Mouse (Mus musculus): ENCODE data around the gene Olfr358. TPM values are rescaled to one million over a fixed set of nuclear protein-coding genes. Genes with fewer than 3 reads are reported as not detected.

The Olfr358 gene
- total RNA-seq (2023), result not detected

GRCm38 (mm10) chr2:37009235-37009634 is at the start of gene Olfr358:
Gene Olfr358, minus strand, starts transcription at chr2:37009335.

DNA sequence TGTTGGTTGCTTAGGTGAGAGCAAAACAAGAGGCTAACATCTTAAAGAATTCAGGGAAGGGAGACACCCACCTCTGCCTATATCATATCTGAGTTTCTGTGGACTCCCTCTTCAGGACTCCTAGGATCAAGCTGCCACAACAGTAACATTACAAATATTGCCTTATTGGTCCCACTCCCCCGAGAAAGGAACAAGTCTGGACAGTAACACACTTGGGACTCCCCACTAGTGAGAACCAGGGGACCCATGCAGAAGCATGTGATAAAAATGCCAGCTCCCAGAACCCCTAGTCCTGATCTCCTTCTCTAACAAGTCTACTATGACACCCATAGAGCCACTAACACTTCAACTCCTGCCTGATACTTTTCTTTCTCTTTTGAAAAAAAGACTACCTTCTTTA is 15.6 kb downstream of the Olfr358 start, which contains the start of gene Olfr357:
Gene Olfr357 (plus strand): TSS at position 301 of the 400 bp plus-strand sequence.

Other genes with a start within 250 kb of the Olfr358 start
- not detected for gene Olfr348, start 225.1 kb downstream of the Olfr358 start, total RNA-seq (2023)
- not detected for gene Olfr50, start 218.8 kb downstream of the Olfr358 start, total RNA-seq (2023)
- not detected for gene Olfr3, start 192.3 kb downstream of the Olfr358 start, total RNA-seq (2023)
- not detected for gene Olfr350, start 163.0 kb downstream of the Olfr358 start, total RNA-seq (2023)
- gene Olfr351, start 146.7 kb downstream of the Olfr358 start, total RNA-seq (2023), result not detected
- gene Olfr352, start 140.9 kb downstream of the Olfr358 start, total RNA-seq (2023), result not detected
- gene Olfr353, start 116.4 kb downstream of the Olfr358 start, total RNA-seq (2023), result not detected
- gene Olfr354, start 103.7 kb downstream of the Olfr358 start, total RNA-seq (2023), result not detected
- not detected for gene Olfr355, start 80.4 kb downstream of the Olfr358 start, total RNA-seq (2023)
- gene Olfr356, start 72.2 kb downstream of the Olfr358 start, total RNA-seq (2023), result not detected
- gene Olfr357, start 15.5 kb downstream of the Olfr358 start, total RNA-seq (2023), result not detected
- not detected for gene Olfr360, start 56.4 kb upstream of the Olfr358 start, total RNA-seq (2023)
- gene Olfr361, start 80.0 kb upstream of the Olfr358 start, total RNA-seq (2023), result not detected
- gene Olfr362, start 108.6 kb upstream of the Olfr358 start, total RNA-seq (2023), result not detected
- not detected for gene Olfr364-ps1, start 130.0 kb upstream of the Olfr358 start, total RNA-seq (2023)
- gene Olfr365, start 178.9 kb upstream of the Olfr358 start, total RNA-seq (2023), result not detected
- gene Olfr366, start 202.2 kb upstream of the Olfr358 start, total RNA-seq (2023), result not detected

All from monocyte, adult 59 days (primary cell).